Mouse (Mus musculus): Measurements from ENCODE around the gene P4hb. TPM values are rescaled to one million over a fixed set of nuclear protein-coding genes. Genes with fewer than 3 reads are reported as not detected.

The P4hb gene
- 442 and 705 TPM in 2 replicates for polyA plus RNA-seq (2012; rRNA removed)

DNA sequence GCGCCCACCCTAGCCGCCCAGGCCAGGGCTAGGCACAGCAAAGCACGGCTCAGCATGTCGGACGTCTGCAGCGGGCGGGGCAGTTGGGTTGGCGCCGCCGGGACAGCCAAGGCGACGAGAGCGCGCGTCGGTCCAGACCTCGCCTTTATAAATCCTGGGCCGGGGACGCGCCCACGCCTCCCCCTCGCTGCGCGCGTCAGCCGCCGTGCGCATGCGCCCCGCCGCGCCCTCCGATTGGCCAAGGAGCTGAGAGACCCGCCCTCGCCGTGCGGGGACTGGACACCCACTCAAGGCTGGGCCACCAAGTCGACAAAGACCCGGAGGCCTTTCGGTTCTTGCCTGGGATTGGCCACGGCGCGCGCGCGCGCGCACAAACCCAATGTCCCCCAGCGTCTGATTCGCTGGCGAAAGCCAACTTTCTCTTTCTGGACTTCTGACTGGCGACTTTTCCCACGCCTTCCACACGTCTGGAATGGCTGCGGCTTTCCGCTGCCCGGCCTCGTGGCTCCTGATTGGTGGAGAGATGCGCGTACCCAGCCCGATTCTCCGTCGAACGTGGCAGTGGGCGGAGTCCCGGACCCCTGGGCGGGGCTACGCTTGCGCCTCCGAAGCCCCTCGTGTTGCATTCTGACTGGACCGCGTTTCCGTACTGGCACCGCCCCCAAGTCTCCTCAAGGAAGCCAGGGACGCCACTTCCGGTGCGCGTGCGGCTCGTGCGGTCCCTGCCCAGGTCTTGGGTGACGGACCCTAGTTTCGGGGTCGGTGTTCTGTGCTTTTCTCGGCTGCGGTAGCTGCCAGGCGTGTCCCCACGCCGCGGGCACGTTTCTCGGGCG is at the start of gene P4hb:
P4hb (minus strand) TSS at position 502 of the 833 bp plus-strand sequence.
- under 1% methylated on average over 94 of the region's 94 CpGs for WGBS
- no peak for TF ChIP-seq CTCF (IDR thresholded peaks at IDR 0.05; ENCODE audit: extremely low read depth, insufficient read length, insufficient replicate concordance, low read depth, low read length)
- TF ChIP-seq POLR2A (IDR thresholded peaks at IDR 0.05; ENCODE audit: low read depth, low read length) = peak; percentile 92
- peak within 1 kb of the TSS; percentile 92 for H3K27ac ChIP-seq (ENCODE audit: insufficient read depth, low read depth, low read length)
- peaks cover 21% of the 10 kb centered on the region for H3K4me1 ChIP-seq (ENCODE audit: control insufficient read depth, insufficient read depth, insufficient read length, low read length)
- H3K36me3 ChIP-seq (ENCODE audit: control insufficient read depth, insufficient read depth, low read length) = peaks cover 34% of the 10 kb centered on the region
- H3K27me3 ChIP-seq (ENCODE audit: control insufficient read depth, insufficient read depth, low read length) = no peaks in the 10 kb centered on the region
- H3K4me3 ChIP-seq (ENCODE audit: low read depth, low read length) = peak within 1 kb of the TSS; percentile 74

DNA sequence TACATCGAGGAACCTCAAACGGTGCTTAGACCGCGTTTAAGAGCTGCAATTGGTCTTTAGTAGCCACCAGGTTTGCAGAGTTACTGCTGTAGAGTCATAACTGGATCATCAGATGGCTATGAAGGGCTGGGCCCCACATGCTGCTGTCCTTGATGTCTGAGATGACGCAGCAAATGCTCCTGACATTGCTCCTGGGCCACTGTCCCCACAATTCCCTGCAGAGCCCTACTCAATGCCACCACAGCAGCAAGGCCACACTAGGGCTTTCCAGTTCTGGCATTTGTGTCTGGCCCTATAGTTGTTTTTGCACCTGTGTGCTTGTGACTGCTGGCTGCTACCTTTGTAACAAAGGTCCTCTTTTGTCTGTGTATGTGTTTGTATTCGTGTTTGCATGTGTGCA is 49.8 kb upstream of the P4hb start:
- Histone ChIP-seq H3K4me1 (ENCODE audit: control insufficient read depth, insufficient read depth, insufficient read length, low read length) (peaks cover 7% of the 10 kb centered on the region), H3K27me3 (ENCODE audit: control insufficient read depth, insufficient read depth, low read length) (no peaks in the 10 kb centered on the region), H3K27ac (ENCODE audit: insufficient read depth, low read depth, low read length) (no peak overlapping the region), H3K4me3 (ENCODE audit: low read depth, low read length) (no peak overlapping the region), H3K36me3 (ENCODE audit: control insufficient read depth, insufficient read depth, low read length) (peaks cover 56% of the 10 kb centered on the region)
- TF ChIP-seq POLR2A (IDR thresholded peaks at IDR 0.05; ENCODE audit: low read depth, low read length) (no peak), CTCF (IDR thresholded peaks at IDR 0.05; ENCODE audit: extremely low read depth, insufficient read length, insufficient replicate concordance, low read depth, low read length) (no peak)
- 87% methylated on average over 6 of the region's 6 CpGs for WGBS

DNA sequence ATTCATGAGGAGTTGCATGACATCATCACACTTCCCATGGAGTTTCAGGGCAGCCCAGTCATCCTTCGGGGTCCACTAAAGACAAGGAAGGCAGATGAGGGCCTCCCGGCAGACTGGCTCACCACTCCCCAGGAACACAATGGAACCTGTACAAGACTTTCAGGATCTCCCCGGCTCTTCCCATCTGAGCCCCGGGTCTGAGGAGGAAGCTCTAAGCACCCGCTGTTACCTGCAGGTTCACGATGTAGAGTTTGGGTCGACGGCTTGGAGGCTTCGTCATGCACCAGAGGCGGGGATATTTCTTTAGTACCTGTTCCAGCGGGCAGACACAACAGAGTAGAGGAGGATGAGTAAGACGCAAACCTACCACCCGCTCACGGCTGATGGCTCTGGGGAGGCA is 47.1 kb upstream of the P4hb start:
- TF ChIP-seq CTCF (IDR thresholded peaks at IDR 0.05; ENCODE audit: extremely low read depth, insufficient read length, insufficient replicate concordance, low read depth, low read length) (no peak), POLR2A (IDR thresholded peaks at IDR 0.05; ENCODE audit: low read depth, low read length) (no peak)
- peaks cover 54% of the 10 kb centered on the region for H3K36me3 ChIP-seq (ENCODE audit: control insufficient read depth, insufficient read depth, low read length)
- H3K4me1 ChIP-seq (ENCODE audit: control insufficient read depth, insufficient read depth, insufficient read length, low read length) = peaks cover 14% of the 10 kb centered on the region
- 93% methylated on average over 14 of the region's 14 CpGs for WGBS
- no peak overlapping the region for H3K27ac ChIP-seq (ENCODE audit: insufficient read depth, low read depth, low read length)
- no peak overlapping the region for H3K4me3 ChIP-seq (ENCODE audit: low read depth, low read length)
- no peaks in the 10 kb centered on the region for H3K27me3 ChIP-seq (ENCODE audit: control insufficient read depth, insufficient read depth, low read length)

DNA sequence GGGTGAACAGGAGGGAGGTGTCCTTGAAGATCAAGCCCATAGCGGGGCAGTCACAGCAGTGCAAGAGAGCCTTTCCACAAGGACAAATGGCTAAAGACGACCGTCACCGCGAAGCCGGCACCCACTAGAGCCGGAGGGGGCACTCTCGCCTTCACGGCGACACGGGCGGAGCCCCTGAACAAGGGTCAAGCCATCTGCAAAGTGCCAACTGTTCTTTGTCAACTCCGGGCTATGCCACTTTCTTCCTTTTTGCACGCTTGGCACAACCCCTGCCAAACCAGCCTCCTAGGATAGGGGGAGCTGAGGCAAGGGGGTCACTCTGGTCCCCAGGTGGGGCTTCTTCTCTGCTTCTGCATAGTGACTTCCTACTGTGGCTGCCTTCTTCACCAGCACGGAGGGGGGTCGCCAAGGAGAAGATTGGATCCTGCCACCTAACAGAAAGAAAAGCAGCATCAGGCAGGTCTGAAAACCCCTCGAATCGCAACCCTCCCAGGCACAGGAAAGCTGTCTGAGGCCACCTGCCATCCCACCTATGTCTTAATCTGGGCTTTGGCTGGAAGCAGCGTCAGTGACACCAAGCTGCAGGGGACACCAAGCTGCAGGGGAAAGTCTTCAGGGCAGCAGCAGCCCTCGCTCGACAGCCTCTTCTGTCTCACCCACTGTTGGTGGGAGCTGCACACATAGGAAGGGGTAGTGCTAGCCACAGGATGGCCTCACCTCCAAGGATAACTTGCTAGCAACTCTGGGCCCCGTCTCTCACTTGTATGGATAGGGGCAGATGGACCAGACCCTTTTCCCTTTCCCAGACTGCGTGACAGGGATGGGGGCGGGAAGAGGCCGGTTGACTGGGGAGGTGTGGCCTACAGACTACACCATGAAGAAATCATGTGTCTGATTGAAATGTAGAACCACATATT is 45.8 kb upstream of the P4hb start:
- Histone ChIP-seq H3K4me3 (ENCODE audit: low read depth, low read length) (no peak overlapping the region), H3K27me3 (ENCODE audit: control insufficient read depth, insufficient read depth, low read length) (no peaks in the 10 kb centered on the region), H3K36me3 (ENCODE audit: control insufficient read depth, insufficient read depth, low read length) (peaks cover 64% of the 10 kb centered on the region), H3K27ac (ENCODE audit: insufficient read depth, low read depth, low read length) (no peak overlapping the region), H3K4me1 (ENCODE audit: control insufficient read depth, insufficient read depth, insufficient read length, low read length) (peaks cover 14% of the 10 kb centered on the region)
- TF ChIP-seq POLR2A (IDR thresholded peaks at IDR 0.05; ENCODE audit: low read depth, low read length) (no peak), CTCF (IDR thresholded peaks at IDR 0.05; ENCODE audit: extremely low read depth, insufficient read length, insufficient replicate concordance, low read depth, low read length) (no peak)
- WGBS = 88% methylated on average over 25 of the region's 25 CpGs

DNA sequence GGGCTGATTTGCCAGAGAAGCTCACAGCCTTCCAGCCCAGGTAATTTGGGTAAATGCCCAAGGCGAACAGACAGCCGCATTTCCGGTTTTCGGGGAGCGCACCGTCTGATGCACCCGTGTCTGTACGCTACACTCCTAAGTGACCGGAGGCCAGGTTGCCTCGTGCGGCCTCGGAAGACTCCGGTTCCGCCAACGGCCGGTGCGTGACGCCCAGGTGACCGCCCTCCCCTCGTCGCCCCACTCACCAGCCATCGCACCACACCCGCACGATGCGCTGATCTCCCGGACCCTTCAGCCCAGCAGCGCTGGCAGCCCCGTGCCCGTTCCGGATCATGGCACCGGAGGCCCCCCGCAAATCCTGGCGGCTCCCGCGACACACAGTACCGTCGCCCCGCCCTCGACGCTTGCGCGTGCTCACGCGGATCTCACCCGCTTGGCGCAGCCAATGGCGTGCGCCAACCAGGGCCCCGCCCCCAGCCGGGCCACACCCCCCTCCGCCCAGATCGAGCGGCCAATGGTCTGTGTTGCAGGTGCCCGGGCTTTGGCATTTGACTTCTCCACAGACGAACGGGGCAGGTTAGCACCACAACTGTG is 44.6 kb upstream of the P4hb start, which contains the start of gene Pcyt2:
Pcyt2 (minus strand) TSS at position 418 of the 594 bp plus-strand sequence.
- Histone ChIP-seq H3K36me3 (ENCODE audit: control insufficient read depth, insufficient read depth, low read length) (peaks cover 65% of the 10 kb centered on the region), H3K4me3 (ENCODE audit: low read depth, low read length) (peak within 1 kb of the TSS; percentile 74), H3K27me3 (ENCODE audit: control insufficient read depth, insufficient read depth, low read length) (no peaks in the 10 kb centered on the region), H3K4me1 (ENCODE audit: control insufficient read depth, insufficient read depth, insufficient read length, low read length) (peaks cover 14% of the 10 kb centered on the region), H3K27ac (ENCODE audit: insufficient read depth, low read depth, low read length) (peak within 1 kb of the TSS; percentile 98)
- TF ChIP-seq POLR2A (IDR thresholded peaks at IDR 0.05; ENCODE audit: low read depth, low read length) (peak; percentile 75), CTCF (IDR thresholded peaks at IDR 0.05; ENCODE audit: extremely low read depth, insufficient read length, insufficient replicate concordance, low read depth, low read length) (no peak)
- 1% methylated on average over 56 of the region's 56 CpGs for WGBS

DNA sequence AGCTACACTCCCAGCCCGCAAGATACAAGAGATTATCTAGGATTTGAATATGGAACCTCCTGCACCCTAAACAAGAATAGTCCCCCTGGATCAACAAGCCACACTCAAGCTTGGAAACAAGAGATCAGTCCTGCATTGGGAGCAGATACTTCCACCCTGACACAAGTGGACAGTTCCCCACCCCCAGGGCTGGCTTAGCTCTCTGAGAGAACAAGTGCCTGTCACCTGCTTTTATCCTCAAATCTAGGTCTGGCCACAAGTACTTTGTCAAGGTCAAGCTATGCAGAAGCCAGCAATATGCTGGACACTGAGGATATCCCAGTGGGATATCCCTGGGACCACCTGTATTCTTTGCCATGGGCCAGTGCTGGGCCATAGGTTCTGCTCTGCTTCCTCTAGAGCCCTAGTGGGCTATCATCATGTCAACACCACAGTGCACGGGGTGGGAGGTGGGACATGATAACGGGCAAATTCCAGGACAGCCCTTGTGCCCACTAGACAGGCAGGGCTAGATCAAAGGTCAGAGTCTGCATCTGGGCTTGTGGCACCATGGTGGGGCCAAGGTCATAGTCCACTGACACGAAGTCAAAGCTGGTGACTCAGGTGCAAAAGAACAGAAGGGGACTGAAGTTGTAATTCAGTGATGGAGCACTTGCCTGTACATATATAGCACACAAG is 43.7 kb upstream of the P4hb start:
- Histone ChIP-seq H3K36me3 (ENCODE audit: control insufficient read depth, insufficient read depth, low read length) (peaks cover 67% of the 10 kb centered on the region), H3K27ac (ENCODE audit: insufficient read depth, low read depth, low read length) (peak overlapping the region; percentile 98), H3K4me1 (ENCODE audit: control insufficient read depth, insufficient read depth, insufficient read length, low read length) (peaks cover 14% of the 10 kb centered on the region), H3K4me3 (ENCODE audit: low read depth, low read length) (peak overlapping the region; percentile 74), H3K27me3 (ENCODE audit: control insufficient read depth, insufficient read depth, low read length) (no peaks in the 10 kb centered on the region)
- peak; percentile 42; the same call in 1 of the 2 replicates for TF ChIP-seq POLR2A (IDR thresholded peaks at IDR 0.05; ENCODE audit: low read depth, low read length)
- TF ChIP-seq CTCF (IDR thresholded peaks at IDR 0.05; ENCODE audit: extremely low read depth, insufficient read length, insufficient replicate concordance, low read depth, low read length) = no peak
- 27% methylated on average over 4 of the region's 4 CpGs for WGBS
